Mouse (Mus musculus) ES-CJ7 (cell line): ENCODE measurements around the gene Hoxd9.
A peak's percentile ranks its signal among the peaks of the same experiment; 100 is the strongest.

ENCODE experiments used
- DNase-seq: peaks from one replicate; pipeline ENCODE4 v3.0.0; 2011; ENCODE audit warnings: low read depth, low spot score

Gene Hoxd9

GRCm38 (mm10) chr2:74683471-74683951 lies 14.0 kb upstream of the Hoxd9 start:
- DNase-seq = peak; percentile 81

- DNase-seq = no peak
Observed at GRCm38 (mm10) chr2:74684106-74684505, 13.4 kb upstream of the Hoxd9 start.

GRCm38 (mm10) chr2:74685059-74685603 lies 12.4 kb upstream of the Hoxd9 start:
- no peak for DNase-seq

- DNase-seq = peak; percentile 93
Observed at GRCm38 (mm10) chr2:74686301-74686987, 11.1 kb upstream of the Hoxd9 start.

- no peak for DNase-seq
Observed at GRCm38 (mm10) chr2:74686988-74687697, 10.4 kb upstream of the Hoxd9 start.

GRCm38 (mm10) chr2:74687698-74688555 lies 9.6 kb upstream of the Hoxd9 start:
- DNase-seq = no peak

GRCm38 (mm10) chr2:74688795-74689573 lies 8.5 kb upstream of the Hoxd9 start:
- no peak for DNase-seq

- no peak for DNase-seq
Observed at GRCm38 (mm10) chr2:74689574-74690337, 7.8 kb upstream of the Hoxd9 start.

- DNase-seq = no peak
Observed at GRCm38 (mm10) chr2:74690338-74690716, 7.2 kb upstream of the Hoxd9 start.

- DNase-seq = peak; percentile 94
Observed at GRCm38 (mm10) chr2:74691022-74691951, 6.2 kb upstream of the Hoxd9 start, which contains the start of gene Hoxd10. Gene Hoxd10, plus strand, starts transcription at chr2:74691924.

GRCm38 (mm10) chr2:74691995-74692807 lies 5.3 kb upstream of the Hoxd9 start:
- no peak for DNase-seq

- no peak for DNase-seq
Observed at GRCm38 (mm10) chr2:74692808-74693431, 4.6 kb upstream of the Hoxd9 start.

- no peak for DNase-seq
Observed at GRCm38 (mm10) chr2:74693432-74693827, 4.1 kb upstream of the Hoxd9 start.

GRCm38 (mm10) chr2:74694066-74694465 lies 3.5 kb upstream of the Hoxd9 start:
- DNase-seq = peak; percentile 86

GRCm38 (mm10) chr2:74695383-74695782 lies 2.1 kb upstream of the Hoxd9 start:
- no peak for DNase-seq

- no peak for DNase-seq
Observed at GRCm38 (mm10) chr2:74695813-74696430, 1.6 kb upstream of the Hoxd9 start.
